Mouse (Mus musculus) limb, embryonic 12.5 days (tissue): ENCODE data around the gene Acacb. TPM values are rescaled to one million over a fixed set of nuclear protein-coding genes. Genes with fewer than 3 reads are reported as not detected.
A peak's percentile ranks its signal among the peaks of the same experiment; 100 is the strongest.

Experiments
- ATAC-seq: fragments of 200-750 bp; cut with Nextera tagmentation; 2 replicates; pipeline ENCODE4 v1.8.0; 2017; ENCODE audit warnings: low read depth, moderate TSS enrichment; ENCODE audit not compliant: insufficient number of reproducible peaks, insufficient read depth, low FRiP score, low TSS enrichment
- H3K27ac ChIP-seq: fragments of 300-500 bp; sonication (generic); 2 replicates; pipeline ENCODE4 v1.5.1; 2016; ENCODE audit warnings: mild to moderate bottlenecking, moderate library complexity
- H3K27me3 ChIP-seq: fragments of 300-500 bp; sonication (generic); 2 replicates; pipeline ENCODE4 v1.6.1; 2016; ENCODE audit warnings: mild to moderate bottlenecking, moderate library complexity
- H3K36me3 ChIP-seq: fragments of 300-500 bp; sonication (generic); 2 replicates; pipeline ENCODE4 v1.6.1; 2016; ENCODE audit warnings: mild to moderate bottlenecking, moderate library complexity
- H3K4me1 ChIP-seq: fragments of 300-500 bp; sonication (generic); replicated peaks from 2 replicates; pipeline ENCODE4 v1.6.1; 2016
- H3K4me2 ChIP-seq: fragments of 300-500 bp; sonication (generic); 2 replicates; pipeline ENCODE4 v1.6.1; 2016; ENCODE audit warnings: mild to moderate bottlenecking, moderate library complexity
- H3K4me3 ChIP-seq: fragments of 300-500 bp; sonication (generic); replicated peaks from 2 replicates; pipeline ENCODE4 v1.5.1; 2016; ENCODE audit warnings: mild to moderate bottlenecking
- H3K9ac ChIP-seq: fragments of 300-500 bp; sonication (generic); replicated peaks from 2 replicates; pipeline ENCODE4 v1.6.1; 2016; ENCODE audit warnings: mild to moderate bottlenecking, moderate library complexity
- H3K9me3 ChIP-seq: fragments of 300-500 bp; sonication (generic); 2 replicates; pipeline ENCODE4 v1.6.1; 2016; ENCODE audit warnings: mild to moderate bottlenecking, moderate library complexity
- WGBS: fragments of 180-500 bp; shearing (Covaris S2); methylation state at CpG from one replicate; pipeline ENCODE4 v1.1.7; 2016; 5-methylcytosine and 5-hydroxymethylcytosine counted together
- polyA plus RNA-seq: library from polyadenylated mRNA; unstranded; fragments of >200 nt; fragmentation: Nextera tagmentation; extraction: Ambion mirVana; gene quantifications from 2 replicates; pipeline ENCODE4 v1.2.1, GENCODE M21; 2016

Gene Acacb
- polyA plus RNA-seq, 1 experiment from 2014 or later = 4.7 TPM

DNA sequence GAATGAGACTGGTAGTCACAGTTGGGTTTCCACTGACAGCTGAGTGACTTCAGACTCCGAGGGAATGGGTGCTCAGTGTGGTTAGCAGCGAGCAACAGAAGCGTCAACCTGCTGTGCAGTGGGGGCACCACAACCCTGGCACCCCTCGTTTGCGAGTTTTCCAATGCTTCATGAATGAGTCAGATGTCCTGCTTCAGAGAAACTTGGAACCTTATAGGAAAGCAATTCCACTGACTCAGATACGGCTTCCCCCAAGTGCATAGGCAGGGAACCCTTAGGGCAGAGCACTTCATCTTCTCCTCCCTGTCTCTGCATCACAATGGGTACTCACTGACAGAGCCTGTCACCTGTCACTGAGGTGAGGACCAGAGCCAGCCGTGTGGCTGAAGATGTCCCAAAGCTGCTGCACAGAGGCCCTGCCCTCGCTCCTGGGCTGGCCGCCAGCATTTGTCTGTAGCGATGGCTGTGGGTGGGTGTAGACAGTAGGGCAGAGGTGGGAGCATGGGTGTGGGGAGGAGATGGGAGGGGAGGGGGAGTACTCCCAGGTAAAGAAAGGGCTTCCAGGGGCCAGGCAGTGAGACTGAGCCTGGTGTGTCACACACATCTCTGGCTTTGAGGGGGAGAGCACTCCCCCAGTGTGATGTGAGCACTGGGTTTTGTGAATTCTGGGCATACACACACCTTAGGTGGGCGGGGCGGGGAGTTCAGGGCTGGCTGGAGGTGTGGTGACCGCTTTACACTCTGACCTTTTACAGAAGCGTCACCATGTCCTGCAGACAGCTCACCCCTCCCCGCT, 8.7 kb upstream of the Acacb start:
- H3K9ac ChIP-seq = no peak overlapping the region
- H3K27ac ChIP-seq = peak overlapping the region; percentile 57; the same call in 1 of the 2 replicates
- H3K27me3 ChIP-seq = no peaks in the 10 kb centered on the region
- ATAC-seq = no peak
- H3K36me3 ChIP-seq = peaks cover 69% of the 10 kb centered on the region
- no peaks in the 10 kb centered on the region for H3K9me3 ChIP-seq
- H3K4me2 ChIP-seq = no peak overlapping the region
- WGBS = 86% methylated on average over 15 of the region's 15 CpGs
- H3K4me1 ChIP-seq = peaks cover 32% of the 10 kb centered on the region
- no peak overlapping the region for H3K4me3 ChIP-seq

DNA sequence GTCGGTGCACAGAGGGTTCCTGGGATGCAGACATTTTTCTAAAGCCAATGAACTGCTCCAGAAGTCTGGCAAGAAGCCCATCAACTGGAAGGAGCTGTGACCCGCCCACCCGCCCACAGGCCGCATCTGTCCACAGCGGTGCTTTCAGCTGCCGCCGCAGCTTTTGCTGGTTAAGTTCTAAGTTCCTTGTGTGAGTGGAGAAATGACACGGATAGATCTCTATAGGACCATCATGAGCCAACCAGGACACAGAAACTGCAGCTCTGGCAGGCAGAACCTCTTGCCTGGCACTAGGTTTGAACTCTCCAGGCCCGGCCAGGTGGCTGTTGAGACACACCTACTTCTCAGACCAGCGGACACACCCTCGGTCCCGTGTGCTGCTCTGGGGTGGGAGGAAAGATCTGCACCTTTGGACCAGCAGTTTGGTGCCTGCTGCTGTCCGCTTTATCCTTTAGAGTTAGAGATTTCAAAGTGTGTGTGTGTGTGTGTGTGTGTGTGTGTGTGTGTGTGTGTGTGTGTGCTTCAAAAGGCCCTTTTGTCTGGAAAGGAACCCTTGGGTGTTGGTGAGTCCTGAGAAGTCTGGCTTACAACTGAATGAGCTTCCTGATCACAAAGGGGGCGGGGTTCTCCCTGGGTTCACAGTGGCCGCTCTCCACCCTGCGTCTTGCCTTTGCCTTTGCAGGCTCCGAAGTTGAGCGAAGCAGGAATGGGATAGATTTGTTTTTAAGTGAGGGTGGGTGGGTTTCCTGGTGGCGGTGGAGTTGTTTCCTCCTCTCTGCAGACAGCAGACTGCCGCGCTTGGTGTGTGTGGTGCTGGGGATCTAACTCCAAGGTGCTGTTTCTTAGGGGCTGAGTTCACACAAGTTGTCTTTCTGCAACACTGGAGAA, 7.8 kb upstream of the Acacb start:
- WGBS = 74% methylated on average over 21 of the region's 21 CpGs
- H3K36me3 ChIP-seq = peaks cover 64% of the 10 kb centered on the region
- peak; percentile 22; the same call in 1 of the 2 replicates for ATAC-seq
- H3K27ac ChIP-seq = peak overlapping the region; percentile 57
- no peaks in the 10 kb centered on the region for H3K27me3 ChIP-seq
- no peak overlapping the region for H3K9ac ChIP-seq
- H3K4me2 ChIP-seq = 0 out of 2 replicates have a peak overlapping the region, but pooled peaks have one; percentile 9
- peaks cover 27% of the 10 kb centered on the region for H3K4me1 ChIP-seq
- H3K4me3 ChIP-seq = no peak overlapping the region
- no peaks in the 10 kb centered on the region for H3K9me3 ChIP-seq

DNA sequence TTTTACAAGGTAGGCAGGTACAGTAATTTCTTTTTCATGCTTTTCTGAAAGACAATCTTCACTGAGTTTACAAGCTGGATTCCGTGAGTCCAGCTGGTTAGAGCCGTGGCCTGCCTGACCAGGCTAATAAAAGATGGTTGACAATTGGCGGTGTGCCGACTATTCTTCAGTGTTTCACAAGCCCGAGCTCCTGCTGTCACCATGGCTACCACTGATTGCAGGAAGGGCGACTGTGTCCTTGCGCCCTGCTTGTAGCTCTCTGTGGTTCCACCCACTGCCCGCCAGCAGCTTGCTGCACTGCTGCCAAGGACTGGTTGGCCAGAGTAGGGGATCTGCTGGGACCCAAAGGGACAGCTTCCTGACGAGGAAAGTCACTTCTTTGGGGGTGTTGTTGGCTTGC, 7.2 kb upstream of the Acacb start:
- Histone ChIP-seq H3K36me3 (peaks cover 57% of the 10 kb centered on the region), H3K27ac (peak overlapping the region; percentile 57)
- no peak for ATAC-seq

DNA sequence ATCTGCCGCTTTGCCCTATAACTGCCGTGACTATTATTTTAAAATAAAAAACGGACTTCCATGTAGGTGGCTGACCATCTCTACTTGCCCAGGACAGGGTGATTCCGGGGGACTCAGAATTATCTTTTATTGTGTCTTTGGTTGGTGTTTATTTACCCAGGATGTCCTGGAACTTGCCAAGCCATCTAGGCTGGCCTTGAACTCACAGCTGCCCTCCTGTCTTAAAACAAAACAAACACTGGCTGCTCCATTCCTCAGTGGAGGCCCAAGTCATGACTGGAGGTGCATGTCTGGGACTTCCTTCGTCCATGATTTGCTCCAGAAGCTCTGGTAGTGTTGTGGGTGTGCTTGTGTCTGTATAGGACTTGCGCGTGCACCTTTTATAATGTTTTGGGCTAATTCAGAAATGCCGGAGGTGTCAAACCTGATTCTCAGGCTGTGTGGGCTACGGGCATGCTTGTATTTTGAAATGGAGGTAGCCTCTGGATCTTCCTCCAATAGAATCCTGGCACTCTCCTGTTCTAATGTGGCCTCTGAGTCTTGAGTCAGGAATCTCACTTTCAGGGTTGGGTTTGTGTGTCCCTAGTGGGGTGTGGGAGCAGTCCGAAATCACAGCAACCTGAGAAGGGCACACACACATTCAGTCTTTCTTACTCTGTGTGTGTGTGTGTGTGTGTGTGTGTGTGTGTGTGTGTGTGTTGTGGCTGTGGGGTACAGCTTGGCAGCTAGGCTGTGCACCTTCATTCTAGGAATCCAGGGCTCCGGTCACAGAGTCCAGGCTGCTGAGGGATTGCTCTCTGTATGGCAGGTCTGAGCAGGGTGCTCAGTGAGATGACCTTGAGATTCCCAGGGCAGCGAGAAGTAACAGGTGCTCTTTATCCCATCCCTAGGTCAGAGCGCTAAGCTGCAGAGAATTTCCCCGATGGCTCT, 973 bp downstream of the Acacb start:
- no peak overlapping the region for H3K4me3 ChIP-seq
- ATAC-seq = no peak
- no peaks in the 10 kb centered on the region for H3K9me3 ChIP-seq
- no peak overlapping the region for H3K4me2 ChIP-seq
- H3K4me1 ChIP-seq = peaks cover 21% of the 10 kb centered on the region
- no peaks in the 10 kb centered on the region for H3K36me3 ChIP-seq
- peak overlapping the region; percentile 62; the same call in 1 of the 2 replicates for H3K27ac ChIP-seq
- H3K27me3 ChIP-seq = no peaks in the 10 kb centered on the region
- 76% methylated on average over 14 of the region's 14 CpGs for WGBS
- no peak overlapping the region for H3K9ac ChIP-seq

More for the DNA sequence above, 7.2 kb upstream of the Acacb start:
- 0 out of 2 replicates have a peak overlapping the region, but pooled peaks have one; percentile 9 for H3K4me2 ChIP-seq
- H3K9ac ChIP-seq = no peak overlapping the region
- H3K4me1 ChIP-seq = peaks cover 26% of the 10 kb centered on the region
- no peak overlapping the region for H3K4me3 ChIP-seq
- WGBS = 57% methylated on average over 9 of the region's 9 CpGs
- no peaks in the 10 kb centered on the region for H3K27me3 ChIP-seq
- no peaks in the 10 kb centered on the region for H3K9me3 ChIP-seq

DNA sequence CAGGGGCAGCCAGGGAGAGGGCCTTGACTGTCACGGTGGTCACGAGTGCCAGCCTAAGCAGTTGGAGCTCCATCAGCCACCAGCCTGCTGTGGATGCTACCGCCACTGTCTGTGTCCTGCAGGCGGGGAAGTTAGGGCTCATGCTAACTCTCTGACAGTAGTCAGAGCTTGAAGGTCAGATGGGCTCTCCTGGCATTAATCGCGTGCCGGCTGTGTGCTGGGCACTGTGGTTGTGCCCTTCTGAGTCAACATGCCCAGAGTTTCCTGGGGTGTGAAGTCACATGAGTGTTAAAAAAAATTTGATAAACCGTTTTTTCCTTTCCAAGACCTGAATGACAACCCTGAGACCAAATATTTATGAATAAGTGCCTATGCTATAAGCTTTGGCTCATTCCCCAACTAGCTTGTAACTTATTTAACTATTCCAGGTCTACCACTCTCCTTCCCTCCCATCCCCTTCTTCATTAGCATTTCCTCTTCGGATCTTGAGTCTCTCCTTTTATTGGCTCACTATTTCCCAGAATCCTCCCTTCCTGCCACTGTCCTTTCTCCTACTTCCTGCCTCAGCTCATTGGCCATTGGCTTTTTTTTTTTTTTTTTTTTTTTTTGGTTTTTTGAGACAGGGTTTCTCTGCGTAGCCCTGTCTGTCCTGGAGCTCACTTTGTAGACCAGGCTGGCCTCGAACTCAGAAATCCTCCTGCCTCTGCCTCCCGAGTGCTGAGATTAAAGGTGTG, 6.2 kb downstream of the Acacb start:
- 0 out of 2 replicates have a peak, but pooled peaks cover 3% of the 10 kb centered on the region for H3K4me1 ChIP-seq
- H3K27ac ChIP-seq = no peak overlapping the region
- no peak overlapping the region for H3K4me3 ChIP-seq
- H3K27me3 ChIP-seq = no peaks in the 10 kb centered on the region
- H3K9me3 ChIP-seq = no peaks in the 10 kb centered on the region
- ATAC-seq = no peak
- H3K36me3 ChIP-seq = no peaks in the 10 kb centered on the region
- H3K9ac ChIP-seq = no peak overlapping the region
- H3K4me2 ChIP-seq = no peak overlapping the region
- WGBS = 82% methylated on average over 12 of the region's 12 CpGs

DNA sequence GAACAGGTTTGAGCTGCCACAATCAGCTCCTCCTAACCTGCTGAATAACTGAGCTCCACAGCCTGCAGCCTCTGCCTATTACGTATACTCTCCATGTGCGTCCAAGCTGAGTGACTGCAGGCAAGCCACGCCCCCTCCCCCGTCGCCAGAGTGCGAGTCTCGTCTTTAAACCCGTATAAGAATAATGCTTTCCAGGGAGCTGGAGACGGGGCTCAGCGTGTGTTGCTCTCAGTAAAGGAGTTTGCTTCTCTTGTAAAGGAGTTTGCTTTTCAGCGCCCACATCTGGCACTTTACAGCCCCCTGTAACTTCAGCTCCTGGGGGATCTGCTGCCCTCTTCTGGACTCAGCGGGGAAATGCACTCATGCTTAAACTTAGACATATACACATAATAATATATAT, 7.2 kb downstream of the Acacb start:
- H3K9ac ChIP-seq = no peak overlapping the region
- ATAC-seq = peak; percentile 40
- H3K4me2 ChIP-seq = peak overlapping the region; percentile 43
- no peaks in the 10 kb centered on the region for H3K27me3 ChIP-seq
- 0 out of 2 replicates have a peak, but pooled peaks cover 3% of the 10 kb centered on the region for H3K4me1 ChIP-seq
- 1% methylated on average over 12 of the region's 12 CpGs for WGBS
- no peaks in the 10 kb centered on the region for H3K36me3 ChIP-seq
- no peaks in the 10 kb centered on the region for H3K9me3 ChIP-seq
- peak overlapping the region; percentile 30 for H3K4me3 ChIP-seq
- peak overlapping the region; percentile 62 for H3K27ac ChIP-seq

DNA sequence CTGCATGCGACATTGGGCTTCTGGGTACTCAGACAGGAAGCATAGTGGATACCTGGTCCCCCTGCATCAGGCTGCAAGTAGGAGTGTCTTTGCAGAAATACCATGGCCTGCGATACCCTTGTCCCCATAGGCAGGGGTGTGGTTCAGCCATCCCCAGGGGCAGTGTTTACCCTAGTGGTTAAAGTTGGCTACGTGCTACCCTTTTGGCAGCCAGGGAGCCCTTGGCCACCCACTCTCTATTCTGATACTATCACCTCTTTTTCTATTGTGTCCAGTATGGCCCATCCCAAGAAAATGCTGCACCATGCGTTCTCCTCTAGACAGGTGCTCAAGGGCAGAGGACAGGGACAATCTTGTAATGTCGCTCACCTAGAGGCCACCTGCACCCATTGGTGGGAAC, 8.4 kb downstream of the Acacb start:
- no peak for ATAC-seq
- H3K27me3 ChIP-seq = no peaks in the 10 kb centered on the region
- 0 out of 2 replicates have a peak, but pooled peaks cover 3% of the 10 kb centered on the region for H3K4me1 ChIP-seq
- no peak overlapping the region for H3K27ac ChIP-seq
- H3K4me3 ChIP-seq = no peak overlapping the region
- WGBS = 76% methylated on average over 5 of the region's 5 CpGs
- no peak overlapping the region for H3K9ac ChIP-seq
- H3K4me2 ChIP-seq = no peak overlapping the region
- no peaks in the 10 kb centered on the region for H3K9me3 ChIP-seq
- no peaks in the 10 kb centered on the region for H3K36me3 ChIP-seq

DNA sequence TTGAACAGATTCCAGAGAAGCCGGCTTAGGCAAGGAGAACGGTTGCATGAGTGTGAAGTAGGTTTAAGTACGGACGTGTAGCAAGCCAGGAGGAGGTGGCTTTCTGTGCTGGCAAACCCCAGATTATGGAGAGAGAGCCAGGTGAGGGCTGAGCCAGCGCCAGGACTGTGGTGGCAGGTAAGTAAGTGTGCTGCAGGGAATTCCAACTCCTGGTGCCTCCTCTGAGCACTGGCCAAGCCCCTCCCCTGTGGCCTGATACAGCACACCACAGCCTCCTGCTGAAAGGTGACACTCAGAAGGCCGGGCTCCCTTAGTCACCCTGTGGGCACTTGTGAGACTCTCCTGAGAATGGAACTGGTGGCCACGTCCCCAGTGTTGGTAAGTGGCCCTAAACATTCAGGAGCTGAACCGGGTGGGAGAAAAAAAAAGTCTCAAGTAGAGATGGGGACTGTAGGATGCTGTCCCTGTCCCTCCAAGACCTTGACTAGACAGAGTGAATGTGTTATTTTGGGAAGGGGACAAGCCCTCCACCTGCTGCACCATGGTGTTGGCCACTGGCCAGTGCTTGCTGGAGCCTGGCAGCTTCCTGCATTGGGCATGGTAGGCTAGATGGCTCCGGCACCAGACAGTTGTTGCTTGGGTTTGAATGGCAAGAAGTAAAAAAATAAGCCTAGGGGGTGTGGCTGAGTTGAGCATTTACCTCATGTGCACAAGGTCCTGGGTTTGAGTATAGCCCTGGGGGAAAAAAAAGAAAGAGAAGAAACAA, 9.0 kb downstream of the Acacb start:
- Histone ChIP-seq H3K9ac (no peak overlapping the region), H3K4me3 (no peak overlapping the region), H3K36me3 (no peaks in the 10 kb centered on the region), H3K27me3 (no peaks in the 10 kb centered on the region), H3K4me2 (no peak overlapping the region), H3K4me1 (0 out of 2 replicates have a peak, but pooled peaks cover 3% of the 10 kb centered on the region), H3K9me3 (no peaks in the 10 kb centered on the region), H3K27ac (no peak overlapping the region)
- WGBS = 57% methylated on average over 9 of the region's 9 CpGs
- no peak for ATAC-seq

DNA sequence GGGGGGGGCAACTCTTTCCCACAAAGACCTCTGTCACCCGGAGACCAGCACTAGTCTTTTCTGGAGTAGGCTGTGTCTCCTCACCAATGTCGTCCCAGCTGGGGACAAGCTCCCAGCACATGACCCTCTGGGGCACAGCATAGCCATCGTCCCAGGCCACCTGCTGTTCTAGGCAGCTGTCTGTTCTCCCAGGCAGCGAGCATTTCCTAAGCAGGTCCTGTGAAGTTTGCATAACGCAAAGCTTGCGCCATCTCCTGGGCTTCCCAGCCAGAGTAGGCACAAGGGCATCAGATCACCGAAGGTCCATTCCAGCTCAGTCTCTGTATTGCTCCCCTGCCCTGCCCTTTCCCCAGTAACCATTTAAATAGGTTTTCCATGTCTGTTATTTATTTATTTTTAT, 10.9 kb downstream of the Acacb start:
- H3K27ac ChIP-seq = no peak overlapping the region
- H3K4me3 ChIP-seq = no peak overlapping the region
- 53% methylated on average over 7 of the region's 7 CpGs for WGBS
- ATAC-seq = no peak
- H3K9me3 ChIP-seq = no peaks in the 10 kb centered on the region
- no peak overlapping the region for H3K9ac ChIP-seq
- no peaks in the 10 kb centered on the region for H3K27me3 ChIP-seq
- no peaks in the 10 kb centered on the region for H3K36me3 ChIP-seq
- 0 out of 2 replicates have a peak, but pooled peaks cover 3% of the 10 kb centered on the region for H3K4me1 ChIP-seq
- H3K4me2 ChIP-seq = no peak overlapping the region
